Mouse (Mus musculus): ENCODE results near the gene Actr1b. TPM values are rescaled to one million over a fixed set of nuclear protein-coding genes. Genes with fewer than 3 reads are reported as not detected.
A peak's percentile ranks its signal among the peaks of the same experiment; 100 is the strongest.
"Not testable (repeated sequence)": the region's sequence is repeated elsewhere in the genome, so short reads cannot be mapped to it uniquely, and the experiment has no call there.

The Actr1b gene
- polyA plus RNA-seq, 1 experiment from 2014 or later: 79.4 TPM

GRCm38 (mm10) chr1:36671260-36671659, 43.0 kb downstream of the Actr1b start:
- Histone ChIP-seq H3K27ac (ENCODE audit: low read depth, low read length) (no peak overlapping the region), H3K9me3 (replicated peaks; ENCODE audit: control insufficient read depth, low read length) (no peaks in the 10 kb centered on the region), H3K4me1 (ENCODE audit: control insufficient read depth, insufficient read depth, low read length) (peaks cover 4% of the 10 kb centered on the region; the same call in 1 of the 2 replicates), H3K27me3 (ENCODE audit: control insufficient read depth, insufficient read depth, low read length) (no peaks in the 10 kb centered on the region), H3K36me3 (ENCODE audit: control insufficient read depth, insufficient read depth, low read length) (no peaks in the 10 kb centered on the region), H3K9ac (ENCODE audit: low read depth, low read length) (no peak overlapping the region), H3K4me2 (no peak overlapping the region), H3K4me3 (ENCODE audit: low read depth, low read length) (no peak overlapping the region)
- WGBS (ENCODE audit: insufficient replicate concordance): 82% methylated on average over 10 of the region's 10 CpGs
- ATAC-seq (replicated peaks; ENCODE audit: insufficient number of reproducible peaks, low FRiP score, low TSS enrichment): no peak

GRCm38 (mm10) chr1:36670256-36670655, 44.0 kb downstream of the Actr1b start:
- ATAC-seq (replicated peaks; ENCODE audit: insufficient number of reproducible peaks, low FRiP score, low TSS enrichment): 0 out of 2 replicates have a peak, but pooled peaks have one; percentile 20
- H3K4me2 ChIP-seq: no peak overlapping the region
- H3K27ac ChIP-seq (ENCODE audit: low read depth, low read length): peak overlapping the region; percentile 46
- no peaks in the 10 kb centered on the region for H3K27me3 ChIP-seq (ENCODE audit: control insufficient read depth, insufficient read depth, low read length)
- no peak overlapping the region for H3K9ac ChIP-seq (ENCODE audit: low read depth, low read length)
- H3K9me3 ChIP-seq (replicated peaks; ENCODE audit: control insufficient read depth, low read length): no peaks in the 10 kb centered on the region
- no peak overlapping the region for H3K4me3 ChIP-seq (ENCODE audit: low read depth, low read length)
- WGBS (ENCODE audit: insufficient replicate concordance): 36% methylated on average over 4 of the region's 4 CpGs
- no peaks in the 10 kb centered on the region for H3K36me3 ChIP-seq (ENCODE audit: control insufficient read depth, insufficient read depth, low read length)
- peaks cover 4% of the 10 kb centered on the region; the same call in 1 of the 2 replicates for H3K4me1 ChIP-seq (ENCODE audit: control insufficient read depth, insufficient read depth, low read length)

- H3K4me1 ChIP-seq (ENCODE audit: control insufficient read depth, insufficient read depth, low read length); H3K4me3 ChIP-seq (ENCODE audit: low read depth, low read length); H3K9ac ChIP-seq (ENCODE audit: low read depth, low read length); H3K4me2 ChIP-seq; H3K36me3 ChIP-seq (ENCODE audit: control insufficient read depth, insufficient read depth, low read length); H3K9me3 ChIP-seq (replicated peaks; ENCODE audit: control insufficient read depth, low read length); ATAC-seq (replicated peaks; ENCODE audit: insufficient number of reproducible peaks, low FRiP score, low TSS enrichment); H3K27me3 ChIP-seq (ENCODE audit: control insufficient read depth, insufficient read depth, low read length); H3K27ac ChIP-seq (ENCODE audit: low read depth, low read length): not testable (repeated sequence)
- 76% methylated on average over 2 of the region's 4 CpGs for WGBS (ENCODE audit: insufficient replicate concordance)
Measured at GRCm38 (mm10) chr1:36668007-36668406, 46.2 kb downstream of the Actr1b start.

GRCm38 (mm10) chr1:36665934-36666333, 48.3 kb downstream of the Actr1b start:
- Histone ChIP-seq H3K4me3 (ENCODE audit: low read depth, low read length) (no peak overlapping the region), H3K4me2 (no peak overlapping the region), H3K9me3 (replicated peaks; ENCODE audit: control insufficient read depth, low read length) (no peaks in the 10 kb centered on the region), H3K36me3 (ENCODE audit: control insufficient read depth, insufficient read depth, low read length) (no peaks in the 10 kb centered on the region), H3K4me1 (ENCODE audit: control insufficient read depth, insufficient read depth, low read length) (peaks cover 7% of the 10 kb centered on the region; the same call in 1 of the 2 replicates), H3K9ac (ENCODE audit: low read depth, low read length) (no peak overlapping the region), H3K27me3 (ENCODE audit: control insufficient read depth, insufficient read depth, low read length) (no peaks in the 10 kb centered on the region), H3K27ac (ENCODE audit: low read depth, low read length) (no peak overlapping the region)
- WGBS (ENCODE audit: insufficient replicate concordance): 71% methylated on average over 4 of the region's 4 CpGs
- ATAC-seq (replicated peaks; ENCODE audit: insufficient number of reproducible peaks, low FRiP score, low TSS enrichment): no peak

GRCm38 (mm10) chr1:36665165-36665723, 49.0 kb downstream of the Actr1b start:
- no peak for ATAC-seq (replicated peaks; ENCODE audit: insufficient number of reproducible peaks, low FRiP score, low TSS enrichment)
- Histone ChIP-seq H3K27ac (ENCODE audit: low read depth, low read length) (no peak overlapping the region), H3K4me3 (ENCODE audit: low read depth, low read length) (no peak overlapping the region), H3K9me3 (replicated peaks; ENCODE audit: control insufficient read depth, low read length) (no peaks in the 10 kb centered on the region), H3K36me3 (ENCODE audit: control insufficient read depth, insufficient read depth, low read length) (no peaks in the 10 kb centered on the region), H3K9ac (ENCODE audit: low read depth, low read length) (no peak overlapping the region), H3K4me2 (no peak overlapping the region), H3K27me3 (ENCODE audit: control insufficient read depth, insufficient read depth, low read length) (no peaks in the 10 kb centered on the region), H3K4me1 (ENCODE audit: control insufficient read depth, insufficient read depth, low read length) (peaks cover 5% of the 10 kb centered on the region; the same call in 1 of the 2 replicates)
- 62% methylated on average over 11 of the region's 11 CpGs for WGBS (ENCODE audit: insufficient replicate concordance)

GRCm38 (mm10) chr1:36664457-36664856, 49.8 kb downstream of the Actr1b start:
- Histone ChIP-seq H3K4me3 (ENCODE audit: low read depth, low read length) (no peak overlapping the region), H3K27me3 (ENCODE audit: control insufficient read depth, insufficient read depth, low read length) (no peaks in the 10 kb centered on the region), H3K36me3 (ENCODE audit: control insufficient read depth, insufficient read depth, low read length) (no peaks in the 10 kb centered on the region), H3K27ac (ENCODE audit: low read depth, low read length) (no peak overlapping the region), H3K4me2 (no peak overlapping the region), H3K4me1 (ENCODE audit: control insufficient read depth, insufficient read depth, low read length) (0 out of 2 replicates have a peak, but pooled peaks cover 3% of the 10 kb centered on the region), H3K9ac (ENCODE audit: low read depth, low read length) (no peak overlapping the region), H3K9me3 (replicated peaks; ENCODE audit: control insufficient read depth, low read length) (no peaks in the 10 kb centered on the region)
- no peak for ATAC-seq (replicated peaks; ENCODE audit: insufficient number of reproducible peaks, low FRiP score, low TSS enrichment)
- WGBS (ENCODE audit: insufficient replicate concordance): 54% methylated on average over 4 of the region's 4 CpGs

- 79% methylated on average over 7 of the region's 7 CpGs for WGBS (ENCODE audit: insufficient replicate concordance)
- H3K4me1 ChIP-seq (ENCODE audit: control insufficient read depth, insufficient read depth, low read length): peaks cover 10% of the 10 kb centered on the region; the same call in 1 of the 2 replicates
- no peaks in the 10 kb centered on the region for H3K36me3 ChIP-seq (ENCODE audit: control insufficient read depth, insufficient read depth, low read length)
- no peak for ATAC-seq (replicated peaks; ENCODE audit: insufficient number of reproducible peaks, low FRiP score, low TSS enrichment)
- no peak overlapping the region for H3K9ac ChIP-seq (ENCODE audit: low read depth, low read length)
- no peaks in the 10 kb centered on the region for H3K9me3 ChIP-seq (replicated peaks; ENCODE audit: control insufficient read depth, low read length)
- no peak overlapping the region for H3K4me2 ChIP-seq
- no peak overlapping the region for H3K4me3 ChIP-seq (ENCODE audit: low read depth, low read length)
- no peaks in the 10 kb centered on the region for H3K27me3 ChIP-seq (ENCODE audit: control insufficient read depth, insufficient read depth, low read length)
- H3K27ac ChIP-seq (ENCODE audit: low read depth, low read length): no peak overlapping the region
Measured at GRCm38 (mm10) chr1:36658621-36659399, 55.4 kb downstream of the Actr1b start.

GRCm38 (mm10) chr1:36657658-36658415, 56.4 kb downstream of the Actr1b start:
- Histone ChIP-seq H3K9me3 (replicated peaks; ENCODE audit: control insufficient read depth, low read length) (no peaks in the 10 kb centered on the region), H3K36me3 (ENCODE audit: control insufficient read depth, insufficient read depth, low read length) (no peaks in the 10 kb centered on the region), H3K27me3 (ENCODE audit: control insufficient read depth, insufficient read depth, low read length) (no peaks in the 10 kb centered on the region), H3K27ac (ENCODE audit: low read depth, low read length) (no peak overlapping the region), H3K4me3 (ENCODE audit: low read depth, low read length) (no peak overlapping the region), H3K4me2 (no peak overlapping the region), H3K4me1 (ENCODE audit: control insufficient read depth, insufficient read depth, low read length) (peaks cover 10% of the 10 kb centered on the region; the same call in 1 of the 2 replicates), H3K9ac (ENCODE audit: low read depth, low read length) (no peak overlapping the region)
- no peak for ATAC-seq (replicated peaks; ENCODE audit: insufficient number of reproducible peaks, low FRiP score, low TSS enrichment)
- WGBS (ENCODE audit: insufficient replicate concordance): 51% methylated on average over 4 of the region's 4 CpGs

All from heart, embryonic 11.5 days (tissue).